Mouse (Mus musculus): ENCODE data around the gene Adgra1. TPM values are rescaled to one million over a fixed set of nuclear protein-coding genes. Genes with fewer than 3 reads are reported as not detected.

The Adgra1 gene
- polyA plus RNA-seq, 1 experiment from 2014 or later = 0.70 TPM

DNA sequence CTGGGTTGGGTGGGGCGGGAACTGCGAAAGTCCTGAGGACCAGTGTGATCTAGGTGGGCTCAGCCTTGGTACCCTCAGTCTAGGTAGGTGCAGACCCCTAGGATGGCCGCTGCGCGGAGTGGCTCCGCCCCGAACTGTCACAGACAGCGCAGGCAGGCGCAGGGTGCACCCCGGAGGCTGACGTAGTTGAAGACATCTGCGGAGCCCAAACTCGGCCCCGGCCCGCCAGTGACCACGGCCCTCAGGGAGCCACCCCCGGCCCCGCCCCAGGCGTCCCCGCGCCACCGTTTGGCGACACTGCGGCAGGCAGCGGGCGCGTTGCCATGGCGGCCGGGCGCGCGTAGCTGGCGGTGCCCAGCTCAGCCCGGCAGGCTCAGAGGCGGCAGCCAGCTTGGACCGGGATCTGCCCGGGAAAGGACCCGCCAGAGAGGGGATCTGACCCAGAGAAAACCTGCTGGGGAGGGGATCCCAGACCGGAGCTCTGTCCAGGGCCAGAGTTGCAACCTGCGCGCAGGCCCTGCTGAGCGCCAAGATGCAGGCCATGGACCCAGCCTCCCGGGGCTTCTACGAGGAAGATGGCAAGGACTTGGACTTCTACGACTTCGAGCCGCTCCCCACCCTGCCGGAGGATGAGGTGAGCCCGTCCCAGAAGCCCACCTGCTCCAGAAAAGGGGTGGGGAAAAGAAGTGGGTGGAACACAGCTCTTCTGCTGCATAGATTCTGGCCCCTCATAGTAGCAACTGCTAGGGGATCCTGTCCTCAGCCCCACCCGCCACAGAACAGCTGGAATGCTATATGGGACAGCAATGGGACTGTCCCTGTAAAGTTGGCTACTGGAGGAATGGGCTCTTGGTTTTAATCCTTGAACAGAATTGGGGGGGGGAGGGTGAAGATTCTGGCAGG, 60.9 kb downstream of the Adgra1 start, which contains the start of gene Kndc1:
Gene Kndc1 (plus strand): TSS at position 42 of the 903 bp plus-strand sequence.
- H3K36me3 ChIP-seq = no peaks in the 10 kb centered on the region
- no peak within 1 kb of the TSS for H3K27ac ChIP-seq
- no peak for ATAC-seq (ENCODE audit: insufficient number of reproducible peaks, low FRiP score, low TSS enrichment, low read depth)
- H3K9me3 ChIP-seq = no peaks in the 10 kb centered on the region
- H3K4me2 ChIP-seq = peak within 1 kb of the TSS; percentile 85
- peaks cover 63% of the 10 kb centered on the region for H3K27me3 ChIP-seq
- under 1% methylated on average over 50 of the region's 50 CpGs for WGBS
- peak within 1 kb of the TSS; percentile 41 for H3K4me3 ChIP-seq
- 0 out of 2 replicates have a peak within 1 kb of the TSS, but pooled peaks have one; percentile 20 for H3K9ac ChIP-seq
- peaks cover 9% of the 10 kb centered on the region for H3K4me1 ChIP-seq

DNA sequence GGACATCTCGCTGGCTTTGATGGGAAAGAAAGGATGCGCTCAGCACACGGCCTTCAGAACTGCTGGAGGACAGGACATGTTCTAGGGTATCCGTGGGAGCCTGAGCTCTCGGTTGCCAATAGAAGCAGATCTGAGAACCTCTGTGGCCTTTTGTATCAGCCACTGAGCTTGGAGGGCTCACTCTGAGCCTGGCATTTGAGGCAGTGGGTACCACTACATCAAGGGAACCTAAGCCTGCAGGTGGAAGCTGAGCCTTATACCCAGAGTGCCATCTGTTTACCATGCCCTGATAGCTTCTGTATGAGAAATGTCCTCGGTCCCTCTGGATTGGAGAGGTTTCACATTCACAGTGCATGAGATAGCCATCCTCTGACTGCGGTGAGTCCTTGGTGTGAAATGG, 62.3 kb downstream of the Adgra1 start:
- H3K9me3 ChIP-seq = no peaks in the 10 kb centered on the region
- H3K36me3 ChIP-seq = no peaks in the 10 kb centered on the region
- H3K27ac ChIP-seq = no peak overlapping the region
- no peak for ATAC-seq (ENCODE audit: insufficient number of reproducible peaks, low FRiP score, low TSS enrichment, low read depth)
- H3K27me3 ChIP-seq = peaks cover 63% of the 10 kb centered on the region
- H3K9ac ChIP-seq = no peak overlapping the region
- peaks cover 9% of the 10 kb centered on the region for H3K4me1 ChIP-seq
- H3K4me3 ChIP-seq = no peak overlapping the region
- H3K4me2 ChIP-seq = no peak overlapping the region
- 76% methylated on average over 7 of the region's 7 CpGs for WGBS

DNA sequence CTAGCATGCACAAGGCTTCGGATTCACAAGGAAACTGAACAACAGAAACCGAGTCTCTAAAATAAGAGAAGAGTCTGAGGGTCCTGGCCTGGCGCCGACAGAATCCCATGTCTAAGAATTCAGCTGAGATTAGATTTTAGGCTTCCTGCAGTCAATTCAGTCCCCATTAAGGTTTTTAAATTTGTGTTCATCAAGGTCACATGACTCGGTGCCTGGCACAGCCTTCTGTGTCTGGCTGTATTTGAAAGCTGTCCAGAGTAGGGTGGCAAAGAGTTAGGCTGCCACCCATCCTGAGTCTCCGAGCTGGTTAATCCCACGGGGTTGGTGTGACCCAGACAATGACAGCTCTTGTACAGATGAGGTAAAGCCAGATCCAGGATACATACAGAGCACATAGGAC, 62.8 kb downstream of the Adgra1 start:
- ATAC-seq (ENCODE audit: insufficient number of reproducible peaks, low FRiP score, low TSS enrichment, low read depth) = no peak
- no peak overlapping the region for H3K4me3 ChIP-seq
- peaks cover 63% of the 10 kb centered on the region for H3K27me3 ChIP-seq
- H3K4me2 ChIP-seq = no peak overlapping the region
- WGBS = 84% methylated on average over 7 of the region's 7 CpGs
- peaks cover 9% of the 10 kb centered on the region for H3K4me1 ChIP-seq
- no peak overlapping the region for H3K9ac ChIP-seq
- no peaks in the 10 kb centered on the region for H3K9me3 ChIP-seq
- no peaks in the 10 kb centered on the region for H3K36me3 ChIP-seq
- no peak overlapping the region for H3K27ac ChIP-seq

DNA sequence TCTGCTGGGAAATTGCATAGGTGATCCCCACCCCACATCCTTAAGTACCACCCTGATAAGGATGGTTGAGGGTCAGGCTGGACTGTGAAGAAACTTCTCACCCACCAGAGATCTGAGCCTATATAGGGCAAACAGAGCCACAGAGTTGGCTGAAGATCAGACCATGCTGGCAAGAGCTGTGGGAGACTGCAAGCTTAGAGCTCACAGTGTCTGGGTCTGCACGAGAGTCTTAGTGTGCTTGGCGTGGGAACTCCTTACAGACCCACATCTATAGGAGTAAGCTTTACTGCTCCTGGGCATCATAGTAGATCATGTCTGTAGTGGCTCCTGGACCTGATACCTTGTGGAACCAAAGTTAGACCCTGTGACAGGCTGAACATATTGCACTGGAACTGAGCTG, 64.6 kb downstream of the Adgra1 start:
- Histone ChIP-seq H3K4me1 (peaks cover 9% of the 10 kb centered on the region), H3K27me3 (peaks cover 48% of the 10 kb centered on the region), H3K9ac (no peak overlapping the region), H3K4me2 (no peak overlapping the region), H3K9me3 (no peaks in the 10 kb centered on the region), H3K36me3 (no peaks in the 10 kb centered on the region), H3K27ac (no peak overlapping the region), H3K4me3 (no peak overlapping the region)
- no peak for ATAC-seq (ENCODE audit: insufficient number of reproducible peaks, low FRiP score, low TSS enrichment, low read depth)
- 60% methylated on average over 2 of the region's 2 CpGs for WGBS

DNA sequence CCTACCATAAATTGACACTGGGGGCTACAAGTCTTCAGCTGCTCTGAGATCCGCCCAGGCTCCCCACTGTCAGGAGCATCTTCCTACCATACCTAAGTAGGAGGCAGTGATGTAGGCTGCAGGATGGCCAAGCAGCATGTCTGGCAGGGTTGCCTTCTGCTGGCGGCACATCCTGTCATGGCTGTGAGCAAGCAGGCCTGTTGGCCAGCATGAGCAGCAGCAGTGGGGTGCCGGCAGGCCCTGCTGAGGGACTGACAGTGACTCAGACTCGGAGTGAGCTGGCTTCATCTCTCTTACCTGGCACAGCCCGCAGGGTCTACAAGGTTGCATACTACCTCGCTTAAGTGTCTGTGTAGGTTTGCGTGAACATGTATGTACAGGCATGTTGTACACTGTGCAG, 65.5 kb downstream of the Adgra1 start:
- peaks cover 7% of the 10 kb centered on the region for H3K4me1 ChIP-seq
- H3K36me3 ChIP-seq = no peaks in the 10 kb centered on the region
- no peaks in the 10 kb centered on the region for H3K9me3 ChIP-seq
- H3K4me2 ChIP-seq = no peak overlapping the region
- ATAC-seq (ENCODE audit: insufficient number of reproducible peaks, low FRiP score, low TSS enrichment, low read depth) = no peak
- peaks cover 39% of the 10 kb centered on the region for H3K27me3 ChIP-seq
- H3K9ac ChIP-seq = no peak overlapping the region
- 85% methylated on average over 7 of the region's 7 CpGs for WGBS
- no peak overlapping the region for H3K4me3 ChIP-seq
- no peak overlapping the region for H3K27ac ChIP-seq

DNA sequence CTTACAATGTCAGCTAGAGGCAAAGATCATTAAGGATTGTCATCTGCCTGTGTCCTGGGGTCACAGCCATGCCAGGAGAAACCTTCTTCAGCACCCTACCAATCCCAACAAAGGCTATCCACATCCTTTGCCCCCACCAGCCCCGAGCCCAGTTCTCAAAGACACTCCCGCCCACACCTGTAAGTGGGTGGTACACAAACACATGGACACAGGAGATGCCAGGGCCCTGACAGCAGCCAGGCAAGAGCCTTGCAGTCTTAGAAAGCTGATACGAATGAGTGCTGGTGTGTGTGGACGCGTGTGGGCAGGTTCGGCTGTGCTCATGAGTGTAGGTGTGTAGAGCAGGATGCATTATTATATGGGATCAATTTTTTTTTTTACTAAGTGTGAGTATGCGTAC, 66.5 kb downstream of the Adgra1 start:
- 88% methylated on average over 7 of the region's 7 CpGs for WGBS
- Histone ChIP-seq H3K36me3 (no peaks in the 10 kb centered on the region), H3K9me3 (no peaks in the 10 kb centered on the region), H3K27ac (no peak overlapping the region), H3K4me2 (no peak overlapping the region), H3K9ac (no peak overlapping the region), H3K27me3 (peaks cover 32% of the 10 kb centered on the region), H3K4me3 (no peak overlapping the region), H3K4me1 (no peaks in the 10 kb centered on the region)
- ATAC-seq (ENCODE audit: insufficient number of reproducible peaks, low FRiP score, low TSS enrichment, low read depth) = no peak

DNA sequence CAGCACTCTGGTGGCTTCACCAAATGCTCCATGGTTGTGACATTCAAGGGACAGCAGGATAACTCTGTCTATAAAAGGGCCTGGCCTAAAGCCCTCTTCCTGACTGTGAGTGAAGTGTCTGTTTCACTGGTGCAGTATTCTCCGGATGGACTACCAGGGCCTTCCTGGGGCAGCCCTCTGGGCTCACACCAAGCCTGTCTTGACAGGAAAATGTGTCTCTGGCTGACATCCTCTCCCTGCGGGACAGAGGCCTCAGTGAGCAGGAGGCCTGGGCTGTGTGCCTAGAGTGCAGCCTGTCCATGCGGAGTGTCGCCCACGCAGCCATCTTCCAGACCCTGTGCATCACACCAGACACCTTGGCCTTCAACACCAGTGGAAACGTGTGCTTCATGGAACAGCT, 66.9 kb downstream of the Adgra1 start:
- Histone ChIP-seq H3K9me3 (no peaks in the 10 kb centered on the region), H3K4me1 (no peaks in the 10 kb centered on the region), H3K27me3 (peaks cover 32% of the 10 kb centered on the region), H3K9ac (no peak overlapping the region), H3K4me3 (no peak overlapping the region), H3K36me3 (no peaks in the 10 kb centered on the region), H3K27ac (no peak overlapping the region), H3K4me2 (no peak overlapping the region)
- 0 out of 2 replicates have a peak, but pooled peaks have one; percentile 14 for ATAC-seq (ENCODE audit: insufficient number of reproducible peaks, low FRiP score, low TSS enrichment, low read depth)
- WGBS = 84% methylated on average over 6 of the region's 6 CpGs

DNA sequence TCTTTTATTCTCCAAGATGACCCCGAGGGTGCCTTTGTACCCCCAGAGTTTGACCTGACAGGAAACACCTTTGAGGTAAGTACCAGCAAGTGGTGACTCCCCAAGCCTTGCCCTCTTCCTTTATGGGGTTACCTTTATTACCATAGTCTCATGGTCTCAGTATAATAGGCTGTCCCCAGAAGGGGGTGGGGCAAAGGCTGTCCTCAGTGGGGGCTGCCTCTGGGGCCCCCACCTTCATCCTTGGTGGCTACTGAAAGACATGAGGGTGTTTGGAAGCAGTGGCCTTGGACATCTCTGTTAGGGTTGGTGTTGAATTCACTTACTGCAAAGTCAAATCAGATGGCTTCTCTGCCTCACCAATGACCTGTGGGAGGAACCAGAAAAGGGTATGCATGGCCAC, 68.0 kb downstream of the Adgra1 start:
- Histone ChIP-seq H3K9me3 (no peaks in the 10 kb centered on the region), H3K27ac (no peak overlapping the region), H3K4me2 (no peak overlapping the region), H3K9ac (no peak overlapping the region), H3K27me3 (peaks cover 26% of the 10 kb centered on the region), H3K36me3 (no peaks in the 10 kb centered on the region), H3K4me1 (no peaks in the 10 kb centered on the region), H3K4me3 (no peak overlapping the region)
- no peak for ATAC-seq (ENCODE audit: insufficient number of reproducible peaks, low FRiP score, low TSS enrichment, low read depth)
- 36% methylated on average over 1 of the region's 1 CpGs for WGBS

DNA sequence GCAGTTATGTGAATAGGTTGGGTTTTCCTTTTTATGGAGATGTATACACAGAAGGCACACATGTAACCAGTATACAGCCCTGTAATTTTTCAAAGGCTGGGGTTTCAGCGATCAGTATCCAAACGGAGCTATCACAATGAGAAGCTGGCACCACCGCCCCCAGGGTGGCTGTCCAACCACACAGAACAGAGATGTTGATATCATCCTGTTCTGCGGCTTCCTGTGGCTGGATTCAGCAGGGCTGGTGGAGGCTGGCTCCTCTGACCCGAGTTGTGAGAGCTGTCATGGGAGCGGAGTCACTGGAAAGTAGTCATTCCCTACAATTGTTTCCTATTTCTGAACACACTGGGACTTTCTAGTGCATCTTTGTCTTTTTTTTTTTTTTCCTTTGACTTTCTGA, 71.3 kb downstream of the Adgra1 start:
- no peak overlapping the region for H3K9ac ChIP-seq
- no peaks in the 10 kb centered on the region for H3K9me3 ChIP-seq
- peaks cover 10% of the 10 kb centered on the region; the same call in 1 of the 2 replicates for H3K4me1 ChIP-seq
- H3K4me3 ChIP-seq = no peak overlapping the region
- H3K36me3 ChIP-seq = no peaks in the 10 kb centered on the region
- no peak overlapping the region for H3K27ac ChIP-seq
- 37% methylated on average over 6 of the region's 6 CpGs for WGBS
- peaks cover 11% of the 10 kb centered on the region; the same call in 1 of the 2 replicates for H3K27me3 ChIP-seq
- H3K4me2 ChIP-seq = no peak overlapping the region
- no peak for ATAC-seq (ENCODE audit: insufficient number of reproducible peaks, low FRiP score, low TSS enrichment, low read depth)

DNA sequence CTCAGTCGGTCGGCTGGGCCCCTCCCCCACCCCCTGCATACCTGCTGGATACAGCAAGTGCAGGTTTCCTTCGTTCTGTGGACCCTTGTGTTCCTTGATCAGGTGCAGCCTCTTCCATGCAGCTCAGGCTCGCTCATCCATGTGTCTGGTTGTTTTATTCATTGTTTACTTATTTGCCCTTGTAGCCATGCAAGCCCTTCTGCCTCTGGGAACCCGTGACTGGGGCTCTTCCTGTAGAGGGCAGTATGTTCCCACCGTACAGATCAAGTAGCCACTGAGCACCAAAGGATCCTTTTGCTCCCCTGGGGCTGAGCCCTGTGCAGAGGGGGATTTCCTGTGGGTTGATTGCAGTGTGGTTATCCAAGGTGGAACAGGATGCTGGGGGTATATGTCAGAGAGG, 71.7 kb downstream of the Adgra1 start:
- 6% methylated on average over 6 of the region's 6 CpGs for WGBS
- no peaks in the 10 kb centered on the region for H3K9me3 ChIP-seq
- H3K27ac ChIP-seq = no peak overlapping the region
- peaks cover 10% of the 10 kb centered on the region; the same call in 1 of the 2 replicates for H3K4me1 ChIP-seq
- no peak overlapping the region for H3K9ac ChIP-seq
- no peak for ATAC-seq (ENCODE audit: insufficient number of reproducible peaks, low FRiP score, low TSS enrichment, low read depth)
- H3K4me3 ChIP-seq = no peak overlapping the region
- H3K36me3 ChIP-seq = no peaks in the 10 kb centered on the region
- H3K27me3 ChIP-seq = peaks cover 11% of the 10 kb centered on the region; the same call in 1 of the 2 replicates
- no peak overlapping the region for H3K4me2 ChIP-seq

DNA sequence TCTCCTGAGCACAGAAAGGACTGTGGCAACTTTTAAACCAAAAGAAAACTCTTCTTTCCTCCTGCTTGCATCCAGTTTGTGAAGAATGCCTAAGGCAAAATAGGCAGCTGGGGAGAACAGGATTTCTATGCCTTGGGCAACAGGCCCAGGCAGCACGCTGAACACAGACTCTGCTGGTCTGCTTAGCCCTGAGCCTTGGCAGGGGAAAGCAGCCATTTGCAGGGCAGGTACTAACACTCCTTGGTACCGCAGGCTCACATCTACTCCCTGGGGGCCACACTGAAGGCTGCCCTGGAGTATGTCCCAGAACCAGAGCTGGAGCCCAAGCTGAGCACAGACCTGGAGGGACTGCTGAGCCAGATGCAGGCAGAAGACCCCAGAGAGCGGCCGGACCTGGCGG, 74.2 kb downstream of the Adgra1 start:
- no peak for ATAC-seq (ENCODE audit: insufficient number of reproducible peaks, low FRiP score, low TSS enrichment, low read depth)
- WGBS = 55% methylated on average over 5 of the region's 5 CpGs
- Histone ChIP-seq H3K27ac (peak overlapping the region; percentile 69), H3K36me3 (no peaks in the 10 kb centered on the region), H3K9me3 (no peaks in the 10 kb centered on the region), H3K27me3 (peaks cover 19% of the 10 kb centered on the region), H3K9ac (no peak overlapping the region), H3K4me2 (no peak overlapping the region), H3K4me3 (no peak overlapping the region), H3K4me1 (peaks cover 10% of the 10 kb centered on the region; the same call in 1 of the 2 replicates)

DNA sequence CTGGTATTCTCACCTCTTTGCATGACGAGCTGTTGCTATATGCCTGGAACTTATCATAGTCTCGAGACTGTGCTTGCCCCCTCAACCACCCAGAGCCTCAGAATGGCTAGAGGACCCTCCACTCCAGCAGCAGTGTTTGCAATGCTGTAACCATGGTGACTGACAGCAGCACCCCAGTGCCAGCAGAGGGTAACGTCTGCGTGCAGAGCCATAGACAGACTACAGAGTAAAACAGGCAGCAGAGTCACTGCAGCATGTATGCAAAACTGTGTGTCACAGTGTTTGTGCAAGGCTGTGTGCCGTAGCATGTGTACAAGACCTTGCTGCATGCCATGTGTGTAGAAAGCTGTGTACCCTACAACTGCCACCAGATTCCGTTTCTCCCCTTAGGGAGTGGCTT, 75.5 kb downstream of the Adgra1 start:
- no peak overlapping the region for H3K27ac ChIP-seq
- peaks cover 32% of the 10 kb centered on the region for H3K27me3 ChIP-seq
- no peak for ATAC-seq (ENCODE audit: insufficient number of reproducible peaks, low FRiP score, low TSS enrichment, low read depth)
- H3K9ac ChIP-seq = no peak overlapping the region
- no peak overlapping the region for H3K4me2 ChIP-seq
- no peaks in the 10 kb centered on the region for H3K36me3 ChIP-seq
- WGBS = 42% methylated on average over 6 of the region's 6 CpGs
- H3K4me3 ChIP-seq = no peak overlapping the region
- H3K9me3 ChIP-seq = no peaks in the 10 kb centered on the region
- peaks cover 14% of the 10 kb centered on the region; the same call in 1 of the 2 replicates for H3K4me1 ChIP-seq

All from limb, embryonic 15.5 days (tissue).